Mouse (Mus musculus): Measurements from ENCODE around the gene Mast4.

DNA sequence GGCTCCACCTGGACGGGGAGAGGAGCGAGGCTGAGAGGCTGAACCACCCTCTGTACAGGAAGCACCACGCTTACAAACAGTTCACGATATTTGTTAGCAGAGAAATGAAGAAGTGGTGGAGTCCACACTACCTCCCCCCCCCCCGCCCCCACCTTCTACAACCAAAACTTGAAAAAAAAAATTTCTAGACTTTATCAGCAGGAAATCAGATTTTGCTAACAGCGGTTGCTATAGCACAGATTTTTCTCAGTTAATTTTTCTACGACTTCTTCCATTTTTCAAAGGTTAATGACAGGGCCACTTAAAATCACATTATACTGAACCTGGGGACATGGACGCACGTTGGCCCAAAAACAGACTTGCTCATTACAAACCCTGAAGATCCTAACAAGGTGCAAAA, 572.9 kb downstream of the Mast4 start:
- TF ChIP-seq CTCF (IDR thresholded peaks at IDR 0.05; ENCODE audit: low read depth, low read length) (no peak), POLR2A (IDR thresholded peaks at IDR 0.05; ENCODE audit: borderline replicate concordance, low read depth, low read length) (no peak)
